Mouse (Mus musculus): ENCODE measurements around the gene Gatd1. TPM values are rescaled to one million over a fixed set of nuclear protein-coding genes. Genes with fewer than 3 reads are reported as not detected.

Gene Gatd1
- polyA plus RNA-seq, 1 experiment from 2014 or later = 41.7 TPM

DNA sequence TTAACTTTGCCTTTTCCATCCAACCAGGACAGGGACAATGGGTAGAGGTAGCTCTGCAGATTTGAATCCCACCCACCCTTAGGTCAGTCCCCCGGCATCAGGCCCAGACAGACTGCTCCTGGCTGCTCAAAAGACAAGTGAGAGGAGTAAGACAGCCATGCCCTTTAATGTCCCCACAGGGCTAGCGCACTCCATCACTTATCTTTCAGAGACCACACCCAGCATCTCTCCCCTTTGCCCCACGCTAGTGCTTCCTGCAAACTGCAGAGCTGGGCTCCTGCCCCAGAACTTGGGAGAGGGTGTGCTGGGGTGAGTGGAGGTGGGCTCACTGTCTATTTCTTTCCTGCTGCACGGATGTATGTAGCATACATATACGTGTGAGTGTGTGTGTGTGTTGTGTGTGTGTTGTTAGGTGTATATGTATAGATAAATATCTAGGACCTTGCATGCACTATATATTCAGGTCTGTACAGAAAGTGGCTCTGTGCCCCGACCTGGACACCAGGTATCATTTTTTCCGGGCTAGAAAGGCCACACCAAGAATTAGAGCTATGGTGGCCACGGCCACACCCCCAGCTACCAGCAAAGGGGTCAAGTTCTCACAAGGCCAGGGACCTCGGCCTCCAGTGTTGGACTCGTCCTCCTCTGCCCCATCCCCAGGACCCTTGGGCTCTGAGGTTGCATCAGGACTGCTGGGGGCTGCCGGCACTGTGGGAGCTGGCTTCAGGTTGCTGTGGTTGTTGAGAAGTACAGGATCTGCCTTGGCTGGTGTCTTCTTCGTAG is 13.2 kb upstream of the Gatd1 start:
- peaks cover 5% of the 10 kb centered on the region for H3K4me1 ChIP-seq (ENCODE audit: control insufficient read depth, insufficient read depth, low read length)
- no peak overlapping the region for H3K4me2 ChIP-seq (ENCODE audit: low read length)
- WGBS = 87% methylated on average over 12 of the region's 12 CpGs
- no peak overlapping the region for H3K4me3 ChIP-seq (ENCODE audit: low read depth, low read length)
- H3K27ac ChIP-seq (ENCODE audit: low read depth, low read length) = no peak overlapping the region
- no peaks in the 10 kb centered on the region for H3K9me3 ChIP-seq (replicated peaks; ENCODE audit: control insufficient read depth, low read length)
- H3K27me3 ChIP-seq (replicated peaks; ENCODE audit: control insufficient read depth, insufficient read depth, low read length) = no peaks in the 10 kb centered on the region
- peaks cover 34% of the 10 kb centered on the region for H3K36me3 ChIP-seq (ENCODE audit: control insufficient read depth, insufficient read depth, low read length)
- DNase-seq (ENCODE audit: low spot score) = no peak
- no peak for ATAC-seq
- no peak overlapping the region for H3K9ac ChIP-seq (ENCODE audit: low read length)

DNA sequence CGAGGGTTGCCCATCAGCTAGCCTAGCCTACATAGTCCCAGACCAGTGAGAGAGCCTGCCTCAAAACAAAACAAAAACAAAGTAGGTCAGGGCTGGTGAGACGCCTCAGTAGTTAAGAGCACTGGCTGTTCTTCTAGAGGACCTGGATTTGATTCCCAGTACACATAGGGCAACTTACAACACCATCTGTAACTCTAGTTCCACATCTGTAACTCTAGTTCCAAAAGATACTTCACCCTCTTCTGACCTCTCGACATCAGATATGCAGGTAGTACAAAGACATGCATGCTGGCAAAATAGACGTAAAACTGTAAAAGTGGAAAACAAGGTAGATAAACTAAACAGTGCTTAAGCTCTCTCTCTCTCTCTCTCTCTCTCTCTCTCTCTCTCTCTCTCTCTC is 9.9 kb upstream of the Gatd1 start:
- no peak overlapping the region for H3K4me2 ChIP-seq (ENCODE audit: low read length)
- H3K36me3 ChIP-seq (ENCODE audit: control insufficient read depth, insufficient read depth, low read length) = peaks cover 13% of the 10 kb centered on the region; the same call in 1 of the 2 replicates
- ATAC-seq = no peak
- no peak overlapping the region for H3K4me3 ChIP-seq (ENCODE audit: low read depth, low read length)
- H3K4me1 ChIP-seq (ENCODE audit: control insufficient read depth, insufficient read depth, low read length) = peaks cover 4% of the 10 kb centered on the region
- DNase-seq (ENCODE audit: low spot score) = no peak
- no peaks in the 10 kb centered on the region for H3K27me3 ChIP-seq (replicated peaks; ENCODE audit: control insufficient read depth, insufficient read depth, low read length)
- no peaks in the 10 kb centered on the region for H3K9me3 ChIP-seq (replicated peaks; ENCODE audit: control insufficient read depth, low read length)
- no peak overlapping the region for H3K9ac ChIP-seq (ENCODE audit: low read length)
- WGBS = 77% methylated on average over 4 of the region's 4 CpGs
- no peak overlapping the region for H3K27ac ChIP-seq (ENCODE audit: low read depth, low read length)

- DNase-seq (ENCODE audit: low spot score) (no peak), ATAC-seq (no peak)
- H3K36me3 ChIP-seq (ENCODE audit: control insufficient read depth, insufficient read depth, low read length) = no peaks in the 10 kb centered on the region
- no peak overlapping the region for H3K4me3 ChIP-seq (ENCODE audit: low read depth, low read length)
- H3K27ac ChIP-seq (ENCODE audit: low read depth, low read length) = no peak overlapping the region
- H3K4me1 ChIP-seq (ENCODE audit: control insufficient read depth, insufficient read depth, low read length) = no peaks in the 10 kb centered on the region
- no peak overlapping the region for H3K4me2 ChIP-seq (ENCODE audit: low read length)
- H3K9ac ChIP-seq (ENCODE audit: low read length) = no peak overlapping the region
- 87% methylated on average over 9 of the region's 9 CpGs for WGBS
- no peaks in the 10 kb centered on the region for H3K27me3 ChIP-seq (replicated peaks; ENCODE audit: control insufficient read depth, insufficient read depth, low read length)
- no peaks in the 10 kb centered on the region for H3K9me3 ChIP-seq (replicated peaks; ENCODE audit: control insufficient read depth, low read length)
These were observed 6.2 kb upstream of the Gatd1 start for GRCm38 (mm10) chr7:141420030-141420702.

DNA sequence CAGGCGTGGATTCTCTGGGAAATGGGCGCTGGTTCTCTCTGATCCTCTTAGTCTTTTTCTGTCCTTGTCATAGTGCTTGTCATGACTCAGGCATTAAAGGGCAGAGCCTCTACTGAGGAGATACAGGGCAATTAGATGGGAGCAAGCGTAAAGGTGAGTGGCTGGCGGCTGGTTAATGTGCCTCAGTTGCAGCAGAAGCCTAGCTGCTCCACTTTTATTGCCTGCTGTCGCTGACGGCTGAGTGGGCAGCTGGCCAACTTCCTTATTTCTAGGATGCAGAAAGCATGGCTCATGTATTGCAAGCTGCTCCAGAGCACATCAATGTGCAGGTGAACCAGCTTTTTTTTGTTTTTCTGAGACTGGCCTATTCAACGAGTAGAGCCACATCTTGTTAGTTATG is 5.0 kb upstream of the Gatd1 start:
- H3K4me2 ChIP-seq (ENCODE audit: low read length) = no peak overlapping the region
- no peaks in the 10 kb centered on the region for H3K27me3 ChIP-seq (replicated peaks; ENCODE audit: control insufficient read depth, insufficient read depth, low read length)
- ATAC-seq (no peak), DNase-seq (ENCODE audit: low spot score) (peak; percentile 60)
- 65% methylated on average over 7 of the region's 7 CpGs for WGBS
- no peaks in the 10 kb centered on the region for H3K36me3 ChIP-seq (ENCODE audit: control insufficient read depth, insufficient read depth, low read length)
- H3K9me3 ChIP-seq (replicated peaks; ENCODE audit: control insufficient read depth, low read length) = no peaks in the 10 kb centered on the region
- no peak overlapping the region for H3K4me3 ChIP-seq (ENCODE audit: low read depth, low read length)
- H3K27ac ChIP-seq (ENCODE audit: low read depth, low read length) = no peak overlapping the region
- H3K9ac ChIP-seq (ENCODE audit: low read length) = 0 out of 2 replicates have a peak overlapping the region, but pooled peaks have one; percentile 29
- H3K4me1 ChIP-seq (ENCODE audit: control insufficient read depth, insufficient read depth, low read length) = 0 out of 2 replicates have a peak, but pooled peaks cover 3% of the 10 kb centered on the region

GRCm38 (mm10) chr7:141417731-141418681 is 4.1 kb upstream of the Gatd1 start:
- Histone ChIP-seq H3K27ac (ENCODE audit: low read depth, low read length) (no peak overlapping the region), H3K36me3 (ENCODE audit: control insufficient read depth, insufficient read depth, low read length) (no peaks in the 10 kb centered on the region), H3K9ac (ENCODE audit: low read length) (no peak overlapping the region), H3K4me3 (ENCODE audit: low read depth, low read length) (no peak overlapping the region), H3K4me2 (ENCODE audit: low read length) (no peak overlapping the region), H3K9me3 (replicated peaks; ENCODE audit: control insufficient read depth, low read length) (no peaks in the 10 kb centered on the region), H3K4me1 (ENCODE audit: control insufficient read depth, insufficient read depth, low read length) (peaks cover 5% of the 10 kb centered on the region; the same call in 1 of the 2 replicates), H3K27me3 (replicated peaks; ENCODE audit: control insufficient read depth, insufficient read depth, low read length) (no peaks in the 10 kb centered on the region)
- DNase-seq (ENCODE audit: low spot score) (no peak), ATAC-seq (no peak)
- 75% methylated on average over 8 of the region's 8 CpGs for WGBS

DNA sequence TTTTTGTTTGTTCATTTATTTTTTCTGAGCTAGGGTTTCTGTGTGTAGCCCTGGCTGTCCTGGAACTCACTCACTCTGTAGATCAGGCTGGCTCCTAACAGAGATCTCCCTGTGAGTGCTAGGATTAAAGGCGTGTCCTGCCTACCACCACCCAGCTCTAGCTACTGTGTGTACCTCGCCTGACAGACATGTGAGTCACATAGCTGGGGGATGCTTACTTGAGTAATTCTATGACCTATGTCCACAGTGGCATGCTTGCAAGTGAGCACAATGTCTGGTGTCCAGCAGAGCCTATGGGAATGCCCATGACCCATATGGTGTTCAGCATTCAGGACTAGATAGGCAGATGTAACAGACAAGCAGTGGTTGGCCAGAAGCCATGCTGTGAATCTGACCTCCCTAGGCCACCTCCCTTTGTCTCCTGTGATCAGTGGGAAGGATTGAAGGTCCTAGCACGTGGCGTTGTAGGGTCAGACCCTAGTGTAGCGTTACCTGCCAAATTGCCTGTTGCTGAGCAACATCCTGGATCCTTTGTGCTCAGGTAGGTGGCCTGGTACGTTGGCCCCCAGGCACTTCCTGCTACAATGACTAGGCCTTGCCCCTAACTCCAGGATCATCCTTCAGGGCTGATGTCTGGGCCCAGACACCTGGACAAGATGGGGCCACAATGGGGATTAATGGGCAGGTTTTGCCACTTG is 2.4 kb upstream of the Gatd1 start:
- no peaks in the 10 kb centered on the region for H3K36me3 ChIP-seq (ENCODE audit: control insufficient read depth, insufficient read depth, low read length)

DNA sequence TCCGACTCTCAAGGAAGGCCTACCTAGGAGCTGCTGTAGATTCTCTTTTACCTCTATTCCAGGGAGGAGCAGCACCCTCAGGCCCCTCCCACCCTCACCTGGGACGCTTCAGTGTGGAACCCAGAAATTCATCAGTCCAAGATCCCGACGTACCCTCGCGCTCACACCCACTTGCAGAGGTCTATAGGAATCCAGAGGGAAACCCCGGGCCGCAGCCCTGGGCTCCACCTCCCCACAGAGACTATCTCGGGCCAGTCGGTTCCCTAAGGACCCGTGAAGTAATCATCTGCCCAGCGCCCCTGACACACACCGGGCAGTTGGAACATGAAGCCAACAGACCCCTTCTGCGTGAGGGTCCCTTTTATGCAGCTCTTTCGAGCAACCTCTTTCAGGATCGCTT is 605 bp downstream of the Gatd1 start:
- H3K36me3 ChIP-seq (ENCODE audit: control insufficient read depth, insufficient read depth, low read length) = peaks cover 15% of the 10 kb centered on the region
- no peak for DNase-seq (ENCODE audit: low spot score)
- H3K4me3 ChIP-seq (ENCODE audit: low read depth, low read length) = peak overlapping the region; percentile 72
- H3K4me1 ChIP-seq (ENCODE audit: control insufficient read depth, insufficient read depth, low read length) = peaks cover 7% of the 10 kb centered on the region; the same call in 1 of the 2 replicates
- H3K9ac ChIP-seq (ENCODE audit: low read length) = peak overlapping the region; percentile 87
- H3K27me3 ChIP-seq (replicated peaks; ENCODE audit: control insufficient read depth, insufficient read depth, low read length) = no peaks in the 10 kb centered on the region
- H3K27ac ChIP-seq (ENCODE audit: low read depth, low read length) = peak overlapping the region; percentile 49; the same call in 1 of the 2 replicates
- H3K4me2 ChIP-seq (ENCODE audit: low read length) = peak overlapping the region; percentile 72
- peak; percentile 11 for ATAC-seq
- 3% methylated on average over 16 of the region's 16 CpGs for WGBS
- no peaks in the 10 kb centered on the region for H3K9me3 ChIP-seq (replicated peaks; ENCODE audit: control insufficient read depth, low read length)

More for the DNA sequence above, 2.4 kb upstream of the Gatd1 start:
- no peak for DNase-seq (ENCODE audit: low spot score)
- no peak overlapping the region for H3K27ac ChIP-seq (ENCODE audit: low read depth, low read length)
- H3K27me3 ChIP-seq (replicated peaks; ENCODE audit: control insufficient read depth, insufficient read depth, low read length) = no peaks in the 10 kb centered on the region
- H3K4me3 ChIP-seq (ENCODE audit: low read depth, low read length) = no peak overlapping the region
- no peak overlapping the region for H3K9ac ChIP-seq (ENCODE audit: low read length)
- ATAC-seq = no peak
- H3K9me3 ChIP-seq (replicated peaks; ENCODE audit: control insufficient read depth, low read length) = no peaks in the 10 kb centered on the region
- peaks cover 7% of the 10 kb centered on the region; the same call in 1 of the 2 replicates for H3K4me1 ChIP-seq (ENCODE audit: control insufficient read depth, insufficient read depth, low read length)
- H3K4me2 ChIP-seq (ENCODE audit: low read length) = no peak overlapping the region
- WGBS = 76% methylated on average over 6 of the region's 6 CpGs

GRCm38 (mm10) chr7:141411667-141412066 is 2.3 kb downstream of the Gatd1 start:
- 95% methylated on average over 1 of the region's 1 CpGs for WGBS
- H3K9ac ChIP-seq (ENCODE audit: low read length) = no peak overlapping the region
- ATAC-seq = no peak

More at GRCm38 (mm10) chr7:141411667-141412066, 2.3 kb downstream of the Gatd1 start:
- Histone ChIP-seq H3K9me3 (replicated peaks; ENCODE audit: control insufficient read depth, low read length) (no peaks in the 10 kb centered on the region), H3K4me1 (ENCODE audit: control insufficient read depth, insufficient read depth, low read length) (peaks cover 7% of the 10 kb centered on the region; the same call in 1 of the 2 replicates), H3K4me2 (ENCODE audit: low read length) (no peak overlapping the region), H3K4me3 (ENCODE audit: low read depth, low read length) (no peak overlapping the region), H3K36me3 (ENCODE audit: control insufficient read depth, insufficient read depth, low read length) (peaks cover 19% of the 10 kb centered on the region), H3K27me3 (replicated peaks; ENCODE audit: control insufficient read depth, insufficient read depth, low read length) (no peaks in the 10 kb centered on the region), H3K27ac (ENCODE audit: low read depth, low read length) (no peak overlapping the region)
- DNase-seq (ENCODE audit: low spot score) = no peak

Data from forebrain, embryonic 14.5 days (tissue).